In the genomic region with DNA sequence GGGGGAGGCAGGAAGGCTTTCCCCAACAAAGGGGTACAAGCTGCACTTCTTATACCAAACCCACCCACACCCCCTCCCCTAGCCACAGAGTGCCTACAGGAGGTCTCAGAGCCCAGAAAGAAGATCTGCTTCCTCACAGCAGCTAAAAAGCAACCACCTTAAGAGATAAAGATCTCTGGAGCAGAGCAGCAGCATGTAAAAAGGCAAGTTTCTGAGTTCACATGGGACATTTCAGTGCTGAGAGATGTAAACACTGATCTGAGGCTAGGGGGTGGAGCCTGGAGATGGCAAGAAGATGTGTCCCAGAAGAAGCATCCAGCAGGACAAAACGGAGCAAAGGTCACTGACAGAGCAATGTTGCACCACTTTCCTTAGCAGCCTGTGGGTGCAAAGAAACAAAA, we compare ENCODE assay signal across 10 mouse cellular contexts. TPM values are rescaled to one million over a fixed set of nuclear protein-coding genes. Genes with fewer than 3 reads are reported as not detected.
A peak's percentile ranks its signal among the peaks of the same experiment; 100 is the strongest.
DNase-seq lines count a peak whose midpoint lies in the region; ATAC-seq lines count a peak whose summit lies in the region.
"Had no signal": no experiment of that assay in that cellular context is flagged by ENCODE, and none has a peak within 500 bp of the region (broad histone marks: within the 10 kb centered on the region; RNA-seq: fewer than 3 reads in every experiment).

No protein-coding gene starts in this region.

- H3K9ac ChIP-seq in hindbrain, embryonic 15.5 days = no peak overlapping the region

- H3K36me3 ChIP-seq in hindbrain, embryonic 15.5 days = peaks cover 50% of the 10 kb centered on the region
- H3K36me3 ChIP-seq in hindbrain, embryonic 10.5 days = peaks cover 100% of the 10 kb centered on the region
- H3K36me3 ChIP-seq: G1E had no signal

- peak overlapping the region; percentile 14; the same call in 1 of the 2 replicates for H3K27ac ChIP-seq in hindbrain, embryonic 15.5 days (replicated peaks)
- H3K27ac ChIP-seq in hindbrain, embryonic 10.5 days = no peak overlapping the region
- H3K27ac ChIP-seq: kidney, postnatal 0 days had no signal

- H3K4me1 ChIP-seq in hindbrain, embryonic 15.5 days (replicated peaks) = peaks cover 92% of the 10 kb centered on the region
- H3K4me1 ChIP-seq in hindbrain, embryonic 10.5 days (replicated peaks) = peaks cover 29% of the 10 kb centered on the region

- no peak for ATAC-seq in hindbrain, embryonic 15.5 days (ENCODE audit: low FRiP score, low read depth)

- no peak overlapping the region for H3K4me2 ChIP-seq in hindbrain, embryonic 15.5 days

- WGBS in hindbrain, embryonic 15.5 days = 33% methylated on average over 1 of the region's 1 CpGs
- WGBS in hindbrain, embryonic 10.5 days = 60% methylated on average over 1 of the region's 1 CpGs

- H3K4me3 ChIP-seq in hindbrain, embryonic 15.5 days = no peak overlapping the region
- H3K4me3 ChIP-seq in hindbrain, embryonic 10.5 days = no peak overlapping the region

- no peaks in the 10 kb centered on the region for H3K9me3 ChIP-seq in hindbrain, embryonic 15.5 days
- no peaks in the 10 kb centered on the region for H3K9me3 ChIP-seq in hindbrain, embryonic 10.5 days

- DNase-seq in hindbrain, embryonic 10.5 days (ENCODE audit: low spot score) = no peak
- DNase-seq in urinary bladder, postnatal 14 days (ENCODE audit: low spot score) = peak; percentile 16
- no peak for DNase-seq in urinary bladder, postnatal 4 days (ENCODE audit: low spot score in 2 of 2)
- peak; percentile 57 to 81 for DNase-seq in kidney, postnatal 25 days
- DNase-seq in cerebellum, adult 18-20 months = no peak
- DNase-seq in embryo, embryonic 10 days (ENCODE audit: low spot score) = no peak
- DNase-seq: cerebellum, adult 9-10 months had no signal

- H3K27me3 ChIP-seq in hindbrain, embryonic 15.5 days = no peaks in the 10 kb centered on the region
- H3K27me3 ChIP-seq in hindbrain, embryonic 10.5 days (ENCODE audit: insufficient read depth, poor library complexity, severe bottlenecking) = no peaks in the 10 kb centered on the region

RNA-seq across cellular contexts. Expression of gene Trib2, which starts 11.8 kb away (rescaled TPM):
- 126 and 136 TPM in 2 replicates for polyA plus RNA-seq in hindbrain, embryonic 15.5 days (2015; fragmentation: Nextera tagmentation; extraction: Ambion mirVana)
- 41.6 and 56.9 TPM in 2 replicates for polyA plus RNA-seq in hindbrain, embryonic 10.5 days (2016; fragmentation: Nextera tagmentation; extraction: Ambion mirVana)
- polyA plus RNA-seq: G1E had no signal

Comparison
In these comparisons a context has a peak if more than half of its experiments do, and no peak if none do; other contexts are left out.
1. DNase-seq: peak in urinary bladder, postnatal 14 days (single experiment) and kidney, postnatal 25 days (2 of 2); none in hindbrain, embryonic 10.5 days (single experiment), urinary bladder, postnatal 4 days (0 of 2), cerebellum, adult 18-20 months (0 of 2) and embryo, embryonic 10 days (single experiment).